Mouse (Mus musculus): Measurements from ENCODE around the gene 2310039H08Rik.

GRCm38 (mm10) chr17:46728904-46729318, 43.5 kb upstream of the 2310039H08Rik start, which contains the start of gene Gnmt:
- TF ChIP-seq EP300 (optimal IDR thresholded peaks at IDR 0.05) (no peak), CTCF (IDR thresholded peaks at IDR 0.05; ENCODE audit: low read depth) (no peak)
